Mouse (Mus musculus): Measurements from ENCODE around the gene Slc35f3. TPM values are rescaled to one million over a fixed set of nuclear protein-coding genes. Genes with fewer than 3 reads are reported as not detected.

Slc35f3 gene
- 0.05 TPM in 1 of 2 replicates, not detected in the other for polyA plus RNA-seq (2016; fragmentation: Nextera tagmentation; extraction: Ambion mirVana)

DNA sequence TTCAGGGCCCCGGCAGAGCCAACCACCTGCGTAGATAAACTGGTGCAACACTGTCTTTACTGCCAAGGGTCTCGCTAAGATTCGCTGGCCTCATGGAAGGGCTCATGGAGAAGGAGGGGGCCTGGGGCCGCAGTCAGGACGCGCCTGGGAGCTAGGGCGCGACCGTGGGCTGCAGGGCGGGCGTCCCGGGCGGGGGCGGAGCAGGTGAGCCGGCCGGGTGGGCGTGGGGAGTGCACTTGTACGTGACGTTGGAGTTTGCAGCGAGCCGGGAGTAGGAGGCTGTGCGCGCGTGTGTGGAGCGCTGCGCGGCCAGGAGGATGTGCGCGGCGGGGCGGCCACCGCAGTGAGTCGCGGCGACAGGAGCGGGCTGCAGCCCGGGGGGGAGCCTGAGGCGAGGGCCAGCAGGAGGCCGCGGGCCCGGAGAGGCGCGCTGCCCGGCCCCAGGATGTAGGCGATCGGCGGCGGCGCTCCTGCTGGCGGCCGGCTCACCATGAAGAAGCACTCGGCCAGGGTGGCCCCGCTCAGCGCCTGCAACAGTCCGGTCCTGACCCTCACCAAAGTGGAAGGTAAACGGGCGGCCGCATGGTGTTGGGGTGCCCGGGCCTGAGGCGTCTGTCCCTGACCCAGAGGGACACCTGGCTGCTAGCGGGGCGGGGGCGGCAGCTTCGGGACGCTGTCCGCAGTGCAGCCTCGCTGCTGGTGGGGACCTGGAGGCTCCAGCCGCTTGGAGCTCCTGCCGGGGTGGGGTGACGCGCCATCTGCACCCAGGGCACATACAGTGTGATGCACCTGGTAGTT is at the start of gene Slc35f3:
Gene Slc35f3, plus strand, starts transcription at position 263 of the 798 bp plus-strand sequence.
- Histone ChIP-seq H3K4me1 (0 out of 2 replicates have a peak, but pooled peaks cover 3% of the 10 kb centered on the region), H3K27me3 (replicated peaks) (peaks cover 48% of the 10 kb centered on the region), H3K9ac (0 out of 2 replicates have a peak within 1 kb of the TSS, but pooled peaks have one; percentile 7), H3K27ac (no peak within 1 kb of the TSS), H3K36me3 (no peaks in the 10 kb centered on the region), H3K9me3 (replicated peaks) (no peaks in the 10 kb centered on the region), H3K4me2 (peak within 1 kb of the TSS; percentile 64), H3K4me3 (peak within 1 kb of the TSS; percentile 36)
- WGBS (ENCODE audit: insufficient replicate concordance) = 3% methylated on average over 71 of the region's 72 CpGs
- no peak for ATAC-seq

DNA sequence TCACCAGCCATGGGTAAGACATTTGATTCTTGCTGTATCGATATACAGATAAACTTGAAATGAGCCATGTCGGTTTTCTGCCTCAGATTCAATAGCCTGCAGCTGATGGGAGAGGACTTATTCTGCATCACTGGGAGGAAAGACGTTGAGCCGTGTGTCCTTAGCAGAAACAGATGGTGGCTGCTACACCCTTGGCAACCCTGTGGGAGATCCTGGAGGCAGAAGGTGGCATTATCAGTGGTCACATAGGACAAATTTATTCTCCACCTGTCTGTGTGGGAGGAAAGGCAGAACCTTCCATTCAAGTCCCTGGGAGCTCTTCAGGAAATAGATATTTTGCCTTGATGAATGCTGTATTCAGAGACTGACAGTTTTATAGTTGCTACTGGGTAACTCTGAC is 47.9 kb upstream of the Slc35f3 start:
- Histone ChIP-seq H3K9me3 (replicated peaks) (no peaks in the 10 kb centered on the region), H3K9ac (no peak overlapping the region), H3K4me2 (no peak overlapping the region), H3K27ac (no peak overlapping the region), H3K4me1 (no peaks in the 10 kb centered on the region), H3K27me3 (replicated peaks) (no peaks in the 10 kb centered on the region), H3K4me3 (no peak overlapping the region), H3K36me3 (no peaks in the 10 kb centered on the region)
- ATAC-seq = no peak
- 71% methylated on average over 4 of the region's 4 CpGs for WGBS (ENCODE audit: insufficient replicate concordance)

DNA sequence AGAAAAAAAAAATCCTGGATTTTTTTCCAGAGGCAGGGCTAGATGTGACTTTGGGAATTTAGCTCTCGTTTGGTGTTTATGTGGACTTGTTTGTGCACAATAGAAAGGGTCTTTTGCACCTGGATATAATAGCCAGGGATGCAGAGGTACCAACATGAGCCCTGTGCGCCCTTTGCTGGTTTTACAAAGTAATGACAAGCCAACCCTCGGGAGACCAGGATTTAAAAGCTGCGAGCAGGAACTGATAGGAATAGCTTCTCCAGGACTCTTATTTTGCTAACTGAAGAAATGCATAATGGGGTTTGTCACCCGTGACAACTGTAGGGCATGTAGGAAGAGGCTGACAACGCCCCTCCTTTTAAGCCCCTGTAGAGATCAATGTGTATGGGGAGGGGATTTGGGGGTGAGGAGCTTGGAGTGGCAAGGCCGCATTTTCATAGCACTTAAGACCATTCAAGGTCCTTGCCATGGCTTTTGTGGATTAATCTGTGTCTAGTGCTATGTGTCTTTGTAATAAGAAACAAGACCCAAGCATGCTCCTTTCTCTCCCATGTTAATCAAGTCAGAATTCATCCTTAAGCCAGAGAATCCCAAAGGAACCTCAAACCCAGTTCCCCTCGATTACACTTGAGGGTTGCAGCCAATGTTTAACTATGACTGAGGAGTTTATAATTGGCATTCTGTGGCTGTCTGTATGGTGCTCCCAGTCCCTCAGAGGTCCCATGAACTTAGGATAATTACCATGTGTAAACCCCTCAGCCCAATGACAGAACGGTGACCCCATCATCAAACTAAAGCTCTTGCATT is 41.6 kb upstream of the Slc35f3 start:
- no peak for ATAC-seq
- H3K4me1 ChIP-seq = no peaks in the 10 kb centered on the region
- 42% methylated on average over 9 of the region's 9 CpGs for WGBS (ENCODE audit: insufficient replicate concordance)

DNA sequence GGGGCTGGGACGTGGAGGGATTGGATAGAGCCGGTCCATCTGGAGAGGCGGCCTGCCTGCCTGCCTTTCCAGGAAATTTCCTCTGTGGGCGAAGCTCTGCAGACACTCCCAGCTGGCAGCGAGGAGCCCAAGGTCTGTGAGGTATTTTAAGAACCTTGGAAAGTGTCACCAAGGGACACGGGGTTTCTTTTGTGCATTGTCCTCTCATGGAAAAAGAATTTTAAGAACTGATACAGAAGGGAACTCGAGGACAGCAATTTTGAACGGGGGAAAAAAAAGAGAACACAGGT is 41.0 kb upstream of the Slc35f3 start:
- WGBS (ENCODE audit: insufficient replicate concordance) = 54% methylated on average over 8 of the region's 8 CpGs
- peaks cover 21% of the 10 kb centered on the region for H3K27me3 ChIP-seq (replicated peaks)
- no peak overlapping the region for H3K4me3 ChIP-seq
- ATAC-seq = no peak
- H3K27ac ChIP-seq = no peak overlapping the region
- no peaks in the 10 kb centered on the region for H3K4me1 ChIP-seq
- no peaks in the 10 kb centered on the region for H3K36me3 ChIP-seq
- H3K9me3 ChIP-seq (replicated peaks) = no peaks in the 10 kb centered on the region
- no peak overlapping the region for H3K4me2 ChIP-seq
- no peak overlapping the region for H3K9ac ChIP-seq

More for the DNA sequence above, 41.6 kb upstream of the Slc35f3 start:
- H3K9ac ChIP-seq = no peak overlapping the region
- H3K9me3 ChIP-seq (replicated peaks) = no peaks in the 10 kb centered on the region
- H3K27ac ChIP-seq = no peak overlapping the region
- H3K27me3 ChIP-seq (replicated peaks) = peaks cover 21% of the 10 kb centered on the region
- no peak overlapping the region for H3K4me2 ChIP-seq
- H3K4me3 ChIP-seq = no peak overlapping the region
- no peaks in the 10 kb centered on the region for H3K36me3 ChIP-seq

DNA sequence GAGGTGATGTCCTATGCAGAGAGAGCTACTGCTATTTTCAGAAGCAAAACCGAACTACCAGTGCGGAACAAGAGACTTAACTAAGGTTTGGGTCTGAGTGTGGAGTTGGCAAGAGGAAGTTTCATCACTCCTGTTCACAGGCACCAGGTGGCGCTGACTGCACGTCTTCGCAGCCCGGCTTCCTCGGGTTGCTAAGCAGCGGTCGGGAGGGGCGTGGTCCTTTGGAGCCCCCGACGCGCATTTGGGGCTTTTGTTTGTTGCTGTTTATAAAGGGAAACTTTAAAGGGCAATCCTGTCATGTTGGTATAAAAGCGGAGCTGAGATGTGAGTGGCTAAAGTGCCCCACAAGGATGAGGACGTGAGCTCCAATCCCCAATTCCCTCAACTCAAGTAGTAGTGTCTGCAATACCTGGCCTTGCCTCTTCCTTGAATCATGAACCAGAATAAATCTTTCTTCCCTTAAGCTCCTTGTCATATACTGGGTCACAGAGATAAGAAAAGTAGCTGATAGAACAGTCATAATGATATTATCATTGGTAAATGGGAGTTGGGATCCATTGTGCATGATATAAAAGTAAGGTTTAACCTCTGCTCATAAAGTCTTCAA is 40.1 kb upstream of the Slc35f3 start:
- H3K36me3 ChIP-seq = no peaks in the 10 kb centered on the region
- peaks cover 21% of the 10 kb centered on the region for H3K27me3 ChIP-seq (replicated peaks)
- WGBS (ENCODE audit: insufficient replicate concordance) = 3% methylated on average over 15 of the region's 15 CpGs
- H3K9me3 ChIP-seq (replicated peaks) = no peaks in the 10 kb centered on the region
- H3K4me3 ChIP-seq = no peak overlapping the region
- H3K4me2 ChIP-seq = no peak overlapping the region
- H3K4me1 ChIP-seq = no peaks in the 10 kb centered on the region
- no peak overlapping the region for H3K9ac ChIP-seq
- no peak overlapping the region for H3K27ac ChIP-seq
- no peak for ATAC-seq

DNA sequence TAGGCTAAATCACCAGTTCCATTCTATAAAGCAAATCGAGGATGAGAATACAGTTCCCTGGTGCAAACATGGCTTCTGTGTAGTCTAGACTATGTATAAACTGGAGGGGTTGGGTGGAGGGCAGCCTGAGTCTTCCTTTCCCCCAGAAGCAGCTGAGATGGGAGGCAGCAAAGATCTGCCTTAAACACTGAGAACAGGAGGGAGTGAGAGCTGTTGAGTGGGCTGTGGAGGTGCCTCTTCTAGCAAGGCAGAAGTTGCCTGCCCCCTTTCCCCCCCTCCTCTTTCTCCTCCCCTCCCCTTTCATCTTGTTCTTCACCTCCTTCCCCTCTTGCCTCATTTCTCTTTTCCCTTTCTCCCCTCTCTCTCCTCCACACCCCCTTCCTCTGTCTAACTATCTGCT is 33.2 kb upstream of the Slc35f3 start:
- no peaks in the 10 kb centered on the region; the same call in 1 of the 2 replicates for H3K27me3 ChIP-seq (replicated peaks)
- no peaks in the 10 kb centered on the region for H3K9me3 ChIP-seq (replicated peaks)
- WGBS (ENCODE audit: insufficient replicate concordance) = 49% methylated on average over 1 of the region's 1 CpGs
- H3K27ac ChIP-seq = no peak overlapping the region
- no peak overlapping the region for H3K9ac ChIP-seq
- ATAC-seq = no peak
- no peak overlapping the region for H3K4me2 ChIP-seq
- no peak overlapping the region for H3K4me3 ChIP-seq
- H3K36me3 ChIP-seq = no peaks in the 10 kb centered on the region
- H3K4me1 ChIP-seq = no peaks in the 10 kb centered on the region

DNA sequence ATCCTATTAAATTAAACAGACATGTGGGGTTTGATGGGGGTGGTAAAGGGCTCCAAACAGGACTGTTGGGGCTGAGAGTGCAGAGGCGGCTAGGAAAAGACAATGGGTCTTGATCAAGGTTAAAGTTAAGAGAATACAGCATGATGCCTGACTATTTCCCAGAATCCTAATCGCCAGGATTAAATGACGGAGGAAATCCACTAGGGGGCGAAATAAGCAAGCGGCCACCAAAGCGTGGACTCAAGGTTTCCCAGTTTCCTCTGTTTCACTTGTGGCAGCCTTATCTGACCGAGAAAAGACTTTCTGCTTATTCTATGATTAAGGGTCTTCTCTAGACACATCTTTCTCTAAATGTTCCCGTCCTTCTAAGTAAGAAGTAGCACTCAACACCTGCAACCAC is 31.2 kb upstream of the Slc35f3 start:
- no peaks in the 10 kb centered on the region for H3K36me3 ChIP-seq
- H3K9ac ChIP-seq = no peak overlapping the region
- no peak for ATAC-seq
- 13% methylated on average over 8 of the region's 8 CpGs for WGBS (ENCODE audit: insufficient replicate concordance)
- H3K9me3 ChIP-seq (replicated peaks) = no peaks in the 10 kb centered on the region
- H3K27ac ChIP-seq = no peak overlapping the region
- no peaks in the 10 kb centered on the region for H3K4me1 ChIP-seq
- no peak overlapping the region for H3K4me3 ChIP-seq
- no peak overlapping the region for H3K4me2 ChIP-seq
- H3K27me3 ChIP-seq (replicated peaks) = no peaks in the 10 kb centered on the region

DNA sequence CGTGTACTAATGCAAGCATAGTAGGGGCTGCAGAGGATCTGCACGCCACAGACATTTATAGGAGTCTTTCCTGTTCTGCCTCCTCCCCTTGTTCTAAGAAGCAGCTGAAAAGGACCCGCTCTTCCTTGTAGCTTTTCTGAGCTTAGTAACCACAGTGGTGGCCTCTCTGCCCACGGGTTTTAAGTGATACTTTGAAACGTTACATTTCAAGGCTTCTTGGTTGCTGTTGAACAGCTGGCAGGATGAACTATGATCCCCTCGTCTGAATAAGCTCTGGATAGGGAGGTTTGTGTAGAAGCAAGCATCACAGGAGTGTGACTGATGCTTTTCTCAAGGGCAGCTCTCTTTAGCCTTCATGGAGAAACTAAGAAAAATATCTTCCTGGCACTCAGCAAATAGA is 28.6 kb upstream of the Slc35f3 start:
- H3K4me2 ChIP-seq = no peak overlapping the region
- no peak overlapping the region for H3K4me3 ChIP-seq
- no peaks in the 10 kb centered on the region for H3K36me3 ChIP-seq
- no peaks in the 10 kb centered on the region for H3K27me3 ChIP-seq (replicated peaks)
- no peaks in the 10 kb centered on the region for H3K9me3 ChIP-seq (replicated peaks)
- H3K4me1 ChIP-seq = no peaks in the 10 kb centered on the region
- ATAC-seq = no peak
- no peak overlapping the region for H3K27ac ChIP-seq
- H3K9ac ChIP-seq = no peak overlapping the region
- WGBS (ENCODE audit: insufficient replicate concordance) = 32% methylated on average over 6 of the region's 6 CpGs

DNA sequence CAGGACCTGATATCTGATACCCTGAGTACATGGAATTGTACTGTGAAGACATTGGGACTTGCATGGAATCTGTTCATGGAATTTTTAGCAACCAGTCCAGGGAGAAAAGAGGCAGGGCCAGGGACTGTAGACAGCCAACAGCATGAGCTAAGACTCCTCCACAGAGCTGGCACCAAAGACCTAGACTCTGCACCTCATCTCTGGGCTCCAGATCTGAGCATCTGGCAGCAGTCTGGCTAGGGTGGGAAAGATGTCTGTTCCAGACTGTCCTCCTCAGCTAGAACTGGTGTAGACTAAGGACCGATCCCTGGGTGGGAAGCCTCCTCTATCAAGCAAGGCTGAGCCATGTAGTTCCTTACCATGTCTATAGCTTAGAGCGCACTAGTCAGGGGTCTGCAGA is 25.9 kb upstream of the Slc35f3 start:
- 68% methylated on average over 2 of the region's 2 CpGs for WGBS (ENCODE audit: insufficient replicate concordance)

DNA sequence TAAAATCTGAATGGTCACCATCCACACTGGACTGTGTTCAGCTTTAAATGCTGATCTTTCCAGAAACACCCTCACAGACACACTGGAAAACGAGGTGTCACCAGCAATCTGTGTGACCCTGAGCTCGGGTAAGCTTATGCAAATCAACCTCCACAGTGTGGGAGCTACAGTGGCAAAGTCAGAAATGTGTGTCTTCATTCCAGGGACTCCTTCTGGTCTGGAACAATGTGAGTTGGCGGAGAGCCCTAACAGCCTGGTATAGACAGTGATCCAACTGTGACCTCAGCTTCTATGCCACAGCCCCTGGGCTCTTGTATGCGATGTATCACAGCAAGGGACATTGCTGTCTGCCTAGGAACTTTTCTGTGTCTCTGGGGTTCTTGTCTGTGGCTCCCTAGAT is 25.3 kb upstream of the Slc35f3 start:
- H3K9ac ChIP-seq = no peak overlapping the region
- no peak overlapping the region for H3K4me3 ChIP-seq
- no peaks in the 10 kb centered on the region for H3K27me3 ChIP-seq (replicated peaks)
- ATAC-seq = no peak
- no peaks in the 10 kb centered on the region for H3K4me1 ChIP-seq
- H3K36me3 ChIP-seq = no peaks in the 10 kb centered on the region
- H3K9me3 ChIP-seq (replicated peaks) = no peaks in the 10 kb centered on the region
- 43% methylated on average over 4 of the region's 4 CpGs for WGBS (ENCODE audit: insufficient replicate concordance)
- no peak overlapping the region for H3K4me2 ChIP-seq
- no peak overlapping the region for H3K27ac ChIP-seq

More for the DNA sequence above, 25.9 kb upstream of the Slc35f3 start:
- Histone ChIP-seq H3K9ac (no peak overlapping the region), H3K4me2 (no peak overlapping the region), H3K4me1 (no peaks in the 10 kb centered on the region), H3K9me3 (replicated peaks) (no peaks in the 10 kb centered on the region), H3K27ac (no peak overlapping the region), H3K27me3 (replicated peaks) (no peaks in the 10 kb centered on the region), H3K36me3 (no peaks in the 10 kb centered on the region), H3K4me3 (no peak overlapping the region)
- no peak for ATAC-seq

DNA sequence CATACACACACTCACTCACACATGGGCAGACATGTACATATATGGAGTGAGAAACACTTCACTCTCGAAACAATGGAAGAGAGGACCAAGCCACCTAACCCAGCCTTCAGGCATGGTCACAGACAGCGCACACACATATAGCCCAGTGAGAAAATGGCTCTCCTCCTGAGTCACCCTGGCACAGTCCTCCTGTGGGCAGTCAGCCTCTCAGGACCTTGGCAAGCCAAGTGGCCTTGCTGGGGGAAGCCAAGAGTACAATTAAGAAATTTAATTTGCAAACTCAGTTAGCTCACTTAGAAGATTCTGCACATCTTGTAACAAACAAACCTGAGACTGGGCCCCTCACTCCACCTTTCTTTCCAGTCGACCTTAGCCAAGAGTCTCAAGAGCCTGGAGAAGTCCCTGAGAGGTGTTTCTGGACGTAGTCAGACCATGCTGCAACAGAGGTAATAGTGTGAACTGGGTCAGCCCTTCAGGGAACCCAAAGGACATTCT is 23.4 kb upstream of the Slc35f3 start:
- H3K4me1 ChIP-seq = no peaks in the 10 kb centered on the region
- no peak for ATAC-seq
- 54% methylated on average over 4 of the region's 4 CpGs for WGBS (ENCODE audit: insufficient replicate concordance)

DNA sequence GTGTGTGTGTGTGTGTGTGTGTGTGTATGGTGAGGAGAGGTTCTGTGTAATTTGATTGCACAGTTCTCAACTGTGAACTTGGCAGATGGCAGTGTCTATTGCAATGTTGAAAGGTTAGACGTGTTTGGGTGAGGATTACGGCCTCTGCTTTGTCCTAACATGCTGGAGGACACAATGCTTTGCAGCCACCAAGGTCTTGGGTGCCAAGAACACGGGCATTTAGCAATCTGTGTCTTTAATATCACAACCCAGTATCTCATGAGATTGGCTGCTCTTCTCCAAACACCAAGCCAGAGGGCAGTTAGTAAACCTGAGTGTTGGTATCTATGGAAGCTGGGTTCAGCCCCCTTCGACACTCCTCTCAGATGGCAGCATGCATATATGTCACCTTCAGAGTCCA is 22.5 kb upstream of the Slc35f3 start:
- no peak for ATAC-seq

More for the DNA sequence above, 23.4 kb upstream of the Slc35f3 start:
- Histone ChIP-seq H3K4me3 (no peak overlapping the region), H3K9ac (no peak overlapping the region), H3K36me3 (no peaks in the 10 kb centered on the region), H3K4me2 (no peak overlapping the region), H3K9me3 (replicated peaks) (no peaks in the 10 kb centered on the region), H3K27me3 (replicated peaks) (no peaks in the 10 kb centered on the region), H3K27ac (no peak overlapping the region)

More for the DNA sequence above, 22.5 kb upstream of the Slc35f3 start:
- H3K4me2 ChIP-seq = no peak overlapping the region
- no peaks in the 10 kb centered on the region for H3K36me3 ChIP-seq
- no peak overlapping the region for H3K27ac ChIP-seq
- 56% methylated on average over 4 of the region's 4 CpGs for WGBS (ENCODE audit: insufficient replicate concordance)
- H3K9ac ChIP-seq = no peak overlapping the region
- H3K9me3 ChIP-seq (replicated peaks) = no peaks in the 10 kb centered on the region
- no peaks in the 10 kb centered on the region for H3K27me3 ChIP-seq (replicated peaks)
- H3K4me3 ChIP-seq = no peak overlapping the region
- no peaks in the 10 kb centered on the region for H3K4me1 ChIP-seq

All from liver, embryonic 12.5 days (tissue).